Mouse (Mus musculus): ENCODE data around the gene 1700017D01Rik. TPM values are rescaled to one million over a fixed set of nuclear protein-coding genes. Genes with fewer than 3 reads are reported as not detected.

Gene 1700017D01Rik
- not detected for polyA plus RNA-seq (2014; fragmentation: Illumina TruSeq; extraction: RNeasy Lipid Tissue Mini Kit (QIAGEN cat#74804); ENCODE audit: low read depth, low replicate concordance)

DNA sequence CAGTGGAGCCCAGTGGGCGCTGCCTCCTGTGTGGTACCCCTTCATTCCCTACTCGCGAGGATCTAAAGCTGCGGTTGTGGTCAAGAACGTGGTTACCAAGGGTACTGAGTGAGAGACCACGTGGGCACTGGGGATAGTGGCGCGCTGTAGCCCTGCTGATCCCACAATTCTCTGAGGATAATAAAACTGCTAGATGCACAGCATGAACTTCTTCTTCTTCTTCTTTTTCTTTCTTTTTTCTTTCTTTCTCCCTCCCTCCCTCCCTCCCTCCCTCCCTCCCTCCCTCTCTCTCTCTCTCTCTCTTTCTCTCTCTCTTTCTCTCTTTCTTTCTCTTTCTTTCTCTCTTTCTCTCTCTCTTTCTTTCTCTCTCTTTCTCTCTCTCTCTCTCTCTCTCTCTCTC, at the start of gene 1700017D01Rik:
TSS of gene 1700017D01Rik (minus strand) at position 101 of the 400 bp plus-strand sequence.

DNA sequence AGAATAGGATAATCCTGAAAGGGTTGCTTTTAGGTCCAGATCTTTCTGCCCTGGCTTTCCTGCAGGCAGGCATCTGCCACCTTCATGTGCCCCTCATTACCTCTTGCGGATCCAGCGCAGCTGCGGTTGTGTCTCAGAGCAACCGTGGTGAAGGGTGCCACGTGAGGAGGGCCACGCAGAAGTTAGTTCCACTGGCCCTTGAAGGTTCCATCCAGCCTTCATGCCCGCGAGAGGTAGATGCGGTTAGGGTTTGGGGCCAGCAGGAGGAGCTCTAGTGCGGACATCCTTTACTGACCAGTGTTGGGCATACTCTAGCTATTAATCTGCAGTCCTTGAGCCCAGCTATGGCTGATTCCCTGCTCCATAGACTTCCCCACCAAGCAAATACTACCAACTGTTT, 34.5 kb upstream of the 1700017D01Rik start, which contains the start of gene 1700025F22Rik:
TSS of gene 1700025F22Rik (minus strand) at position 149 of the 400 bp plus-strand sequence.

DNA sequence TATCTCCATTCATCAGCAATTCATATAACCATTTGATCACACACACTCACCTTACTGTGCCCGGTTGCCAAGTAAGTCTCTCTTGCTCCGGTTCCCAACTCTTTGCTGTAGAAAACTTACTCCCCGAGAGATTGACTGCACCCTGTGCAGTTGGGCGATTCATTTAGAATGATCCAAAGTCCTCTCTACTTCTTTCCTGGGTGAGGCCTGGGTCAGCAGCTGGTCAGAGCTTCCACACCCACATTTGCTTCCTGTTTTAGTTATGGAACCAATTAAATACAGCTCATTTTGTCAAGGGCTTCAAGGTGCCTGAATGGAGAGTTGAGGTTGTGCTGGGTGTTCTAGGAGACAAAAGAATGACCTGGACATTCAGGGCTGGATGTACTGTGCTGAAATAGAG, 49.7 kb downstream of the 1700017D01Rik start, which contains the start of gene Ms4a8a:
TSS of gene Ms4a8a (minus strand) at position 169 of the 400 bp plus-strand sequence.

Other genes with a start within 250 kb of the 1700017D01Rik start
- 2.3 TPM for gene Tmem109, start 248.9 kb downstream of the 1700017D01Rik start, polyA plus RNA-seq (2014; fragmentation: Illumina TruSeq; extraction: RNeasy Lipid Tissue Mini Kit (QIAGEN cat#74804); ENCODE audit: low read depth, low replicate concordance)
- gene Prpf19, start 235.6 kb downstream of the 1700017D01Rik start, polyA plus RNA-seq (2014; fragmentation: Illumina TruSeq; extraction: RNeasy Lipid Tissue Mini Kit (QIAGEN cat#74804); ENCODE audit: low read depth, low replicate concordance), result 30.7 TPM
- gene Zp1, start 210.2 kb downstream of the 1700017D01Rik start, polyA plus RNA-seq (2014; fragmentation: Illumina TruSeq; extraction: RNeasy Lipid Tissue Mini Kit (QIAGEN cat#74804); ENCODE audit: low read depth, low replicate concordance), result not detected
- not detected for gene Ptgdr2, start 193.7 kb downstream of the 1700017D01Rik start, polyA plus RNA-seq (2014; fragmentation: Illumina TruSeq; extraction: RNeasy Lipid Tissue Mini Kit (QIAGEN cat#74804); ENCODE audit: low read depth, low replicate concordance)
- gene Ccdc86, start 181.6 kb downstream of the 1700017D01Rik start, polyA plus RNA-seq (2014; fragmentation: Illumina TruSeq; extraction: RNeasy Lipid Tissue Mini Kit (QIAGEN cat#74804); ENCODE audit: low read depth, low replicate concordance), result 1.4 TPM
- gene Ms4a10, start 156.2 kb downstream of the 1700017D01Rik start, polyA plus RNA-seq (2014; fragmentation: Illumina TruSeq; extraction: RNeasy Lipid Tissue Mini Kit (QIAGEN cat#74804); ENCODE audit: low read depth, low replicate concordance), result not detected
- gene Ms4a15, start 137.6 kb downstream of the 1700017D01Rik start, polyA plus RNA-seq (2014; fragmentation: Illumina TruSeq; extraction: RNeasy Lipid Tissue Mini Kit (QIAGEN cat#74804); ENCODE audit: low read depth, low replicate concordance), result not detected
- gene Ms4a18, start 112.8 kb downstream of the 1700017D01Rik start, polyA plus RNA-seq (2014; fragmentation: Illumina TruSeq; extraction: RNeasy Lipid Tissue Mini Kit (QIAGEN cat#74804); ENCODE audit: low read depth, low replicate concordance), result not detected
- 1.8 TPM for gene Ms4a8a, start 49.8 kb downstream of the 1700017D01Rik start, polyA plus RNA-seq (2014; fragmentation: Illumina TruSeq; extraction: RNeasy Lipid Tissue Mini Kit (QIAGEN cat#74804); ENCODE audit: low read depth, low replicate concordance)
- not detected for gene 1700025F22Rik, start 34.4 kb upstream of the 1700017D01Rik start, polyA plus RNA-seq (2014; fragmentation: Illumina TruSeq; extraction: RNeasy Lipid Tissue Mini Kit (QIAGEN cat#74804); ENCODE audit: low read depth, low replicate concordance)
- gene Ms4a13, start 65.9 kb upstream of the 1700017D01Rik start, polyA plus RNA-seq (2014; fragmentation: Illumina TruSeq; extraction: RNeasy Lipid Tissue Mini Kit (QIAGEN cat#74804); ENCODE audit: low read depth, low replicate concordance), result not detected
- not detected for gene Ms4a12, start 101.6 kb upstream of the 1700017D01Rik start, polyA plus RNA-seq (2014; fragmentation: Illumina TruSeq; extraction: RNeasy Lipid Tissue Mini Kit (QIAGEN cat#74804); ENCODE audit: low read depth, low replicate concordance)
- gene Ms4a1, start 135.4 kb upstream of the 1700017D01Rik start, polyA plus RNA-seq (2014; fragmentation: Illumina TruSeq; extraction: RNeasy Lipid Tissue Mini Kit (QIAGEN cat#74804); ENCODE audit: low read depth, low replicate concordance), result 1.9 TPM
- gene Ms4a5, start 153.0 kb upstream of the 1700017D01Rik start, polyA plus RNA-seq (2014; fragmentation: Illumina TruSeq; extraction: RNeasy Lipid Tissue Mini Kit (QIAGEN cat#74804); ENCODE audit: low read depth, low replicate concordance), result not detected
- 0.16 TPM for gene Ms4a14, start 183.6 kb upstream of the 1700017D01Rik start, polyA plus RNA-seq (2014; fragmentation: Illumina TruSeq; extraction: RNeasy Lipid Tissue Mini Kit (QIAGEN cat#74804); ENCODE audit: low read depth, low replicate concordance)
- 1.3 TPM for gene Ms4a7, start 205.3 kb upstream of the 1700017D01Rik start, polyA plus RNA-seq (2014; fragmentation: Illumina TruSeq; extraction: RNeasy Lipid Tissue Mini Kit (QIAGEN cat#74804); ENCODE audit: low read depth, low replicate concordance)
- not detected for gene Ms4a4a, start 244.6 kb upstream of the 1700017D01Rik start, polyA plus RNA-seq (2014; fragmentation: Illumina TruSeq; extraction: RNeasy Lipid Tissue Mini Kit (QIAGEN cat#74804); ENCODE audit: low read depth, low replicate concordance)

Measured in liver, adult 10 weeks (tissue).